Mouse (Mus musculus): Measurements from ENCODE around the gene Defb20. TPM values are rescaled to one million over a fixed set of nuclear protein-coding genes. Genes with fewer than 3 reads are reported as not detected.
"Not testable (repeated sequence)": the region's sequence is repeated elsewhere in the genome, so short reads cannot be mapped to it uniquely, and the experiment has no call there.

Gene Defb20
- polyA plus RNA-seq (2016; fragmentation: Nextera tagmentation; extraction: Ambion mirVana) = not detected in 2 replicates

DNA sequence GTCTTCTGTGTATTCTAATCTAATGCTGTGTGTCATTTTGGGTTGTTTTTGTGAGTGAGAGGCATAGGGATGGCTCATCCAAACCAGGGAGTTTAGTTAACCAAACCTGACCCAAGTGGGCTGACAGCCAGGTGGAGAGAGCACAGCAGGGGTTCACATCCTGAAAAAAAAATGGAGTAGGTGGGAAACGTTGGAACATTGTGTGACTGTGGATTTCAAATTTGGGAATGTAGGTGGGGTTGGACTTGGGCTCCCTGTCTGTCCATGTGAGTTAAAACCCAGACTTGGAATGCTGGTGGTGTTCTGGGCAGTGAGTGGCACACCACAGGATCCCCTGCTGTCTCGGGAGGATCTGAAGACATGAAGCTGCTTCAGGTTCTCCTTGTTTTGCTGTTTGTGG is at the start of gene Defb20:
Defb20 (plus strand) TSS at position 301 of the 400 bp plus-strand sequence.
- no peak within 1 kb of the TSS for H3K4me3 ChIP-seq (replicated peaks)
- 62% methylated on average over 2 of the region's 2 CpGs for WGBS
- H3K9me3 ChIP-seq = no peaks in the 10 kb centered on the region
- H3K36me3 ChIP-seq (replicated peaks) = no peaks in the 10 kb centered on the region
- no peak within 1 kb of the TSS for H3K27ac ChIP-seq
- H3K4me2 ChIP-seq = no peak within 1 kb of the TSS
- ATAC-seq (ENCODE audit: low FRiP score) = no peak
- H3K27me3 ChIP-seq = no peaks in the 10 kb centered on the region
- H3K9ac ChIP-seq = no peak within 1 kb of the TSS
- H3K4me1 ChIP-seq = no peaks in the 10 kb centered on the region

DNA sequence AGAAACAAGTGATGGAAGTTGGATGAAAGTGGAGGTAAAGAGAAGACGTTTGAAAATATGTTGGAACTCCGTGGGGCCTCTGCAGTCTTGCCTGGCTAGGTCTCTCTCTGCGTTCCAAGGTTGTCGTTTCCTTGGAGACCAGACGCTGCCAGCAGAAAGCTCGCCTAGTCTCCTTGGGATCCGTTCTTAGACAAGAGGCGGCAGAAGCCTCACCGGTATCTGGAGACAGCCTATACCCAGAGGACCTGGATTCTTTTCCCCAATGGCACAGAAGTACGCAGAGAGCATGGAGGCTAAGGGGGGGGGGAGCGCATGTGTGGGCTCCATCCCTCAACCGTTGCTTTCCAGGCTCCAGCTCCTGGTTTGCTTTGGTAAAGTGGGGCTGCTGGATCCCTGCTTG is 49.4 kb upstream of the Defb20 start:
- Histone ChIP-seq H3K36me3 (replicated peaks) (no peaks in the 10 kb centered on the region), H3K4me3 (replicated peaks) (no peak overlapping the region), H3K4me2 (peak overlapping the region; percentile 35), H3K27me3 (no peaks in the 10 kb centered on the region), H3K9me3 (no peaks in the 10 kb centered on the region), H3K27ac (no peak overlapping the region), H3K4me1 (peaks cover 11% of the 10 kb centered on the region), H3K9ac (peak overlapping the region; percentile 3; the same call in 1 of the 2 replicates)
- no peak for ATAC-seq (ENCODE audit: low FRiP score)
- WGBS = 3% methylated on average over 12 of the region's 12 CpGs

DNA sequence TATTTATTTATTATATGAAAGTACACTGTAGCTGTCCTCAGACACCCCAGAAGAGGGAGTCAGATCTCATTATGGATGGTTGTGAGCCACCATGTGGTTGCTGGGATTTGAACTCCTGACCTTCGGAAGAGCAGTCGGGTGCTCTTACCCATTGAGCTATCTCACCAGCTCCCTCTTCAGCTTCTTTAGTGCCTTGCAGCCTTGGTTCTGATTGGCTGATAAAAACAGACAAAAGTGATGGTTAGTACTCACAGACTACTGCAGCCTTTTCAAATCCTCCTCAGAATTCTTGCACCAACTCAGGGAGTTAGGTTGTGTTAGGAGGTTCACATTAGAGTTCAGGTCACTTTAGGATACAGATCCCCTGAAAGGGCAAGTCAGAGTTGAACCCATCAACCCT is 48.4 kb upstream of the Defb20 start:
- 0 out of 2 replicates have a peak, but pooled peaks have one; percentile 27 for ATAC-seq (ENCODE audit: low FRiP score)
- H3K27ac ChIP-seq; H3K4me2 ChIP-seq; H3K27me3 ChIP-seq; H3K36me3 ChIP-seq (replicated peaks); H3K9me3 ChIP-seq; H3K9ac ChIP-seq; H3K4me3 ChIP-seq (replicated peaks): not testable (repeated sequence)
- 94% methylated on average over 2 of the region's 2 CpGs for WGBS
- H3K4me1 ChIP-seq = peaks cover 11% of the 10 kb centered on the region

DNA sequence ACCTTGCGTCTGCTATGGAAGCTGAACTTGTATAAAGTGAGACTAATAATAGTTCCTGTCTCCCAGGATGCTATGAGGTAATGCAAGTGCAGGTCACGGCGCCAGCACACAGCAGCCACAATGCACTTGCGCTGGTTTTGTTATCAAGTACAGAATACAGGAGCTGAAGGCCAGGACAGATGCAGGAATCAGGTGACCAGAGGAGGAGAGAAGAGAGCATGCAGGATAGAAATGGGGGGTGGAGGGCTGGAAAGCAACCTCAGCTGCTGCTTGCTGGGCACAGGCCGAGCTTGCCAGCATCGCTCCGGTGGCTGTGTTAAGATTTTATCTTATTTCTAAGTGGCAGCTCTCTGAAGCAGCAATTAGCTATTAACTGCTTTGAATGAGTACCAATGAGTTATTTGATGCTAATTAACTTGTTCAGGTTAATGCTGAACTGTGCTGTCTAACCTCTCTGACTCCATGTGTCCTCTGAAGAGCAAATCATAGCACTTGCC is 40.4 kb upstream of the Defb20 start:
- H3K4me2 ChIP-seq = no peak overlapping the region
- no peak overlapping the region for H3K9ac ChIP-seq
- WGBS = 72% methylated on average over 7 of the region's 7 CpGs
- H3K9me3 ChIP-seq = no peaks in the 10 kb centered on the region
- no peaks in the 10 kb centered on the region; the same call in 1 of the 2 replicates for H3K27me3 ChIP-seq
- peak overlapping the region; percentile 56; the same call in 1 of the 2 replicates for H3K27ac ChIP-seq
- H3K4me3 ChIP-seq (replicated peaks) = no peak overlapping the region
- H3K4me1 ChIP-seq = peaks cover 10% of the 10 kb centered on the region
- no peaks in the 10 kb centered on the region for H3K36me3 ChIP-seq (replicated peaks)
- peak; percentile 44; the same call in 1 of the 2 replicates for ATAC-seq (ENCODE audit: low FRiP score)

DNA sequence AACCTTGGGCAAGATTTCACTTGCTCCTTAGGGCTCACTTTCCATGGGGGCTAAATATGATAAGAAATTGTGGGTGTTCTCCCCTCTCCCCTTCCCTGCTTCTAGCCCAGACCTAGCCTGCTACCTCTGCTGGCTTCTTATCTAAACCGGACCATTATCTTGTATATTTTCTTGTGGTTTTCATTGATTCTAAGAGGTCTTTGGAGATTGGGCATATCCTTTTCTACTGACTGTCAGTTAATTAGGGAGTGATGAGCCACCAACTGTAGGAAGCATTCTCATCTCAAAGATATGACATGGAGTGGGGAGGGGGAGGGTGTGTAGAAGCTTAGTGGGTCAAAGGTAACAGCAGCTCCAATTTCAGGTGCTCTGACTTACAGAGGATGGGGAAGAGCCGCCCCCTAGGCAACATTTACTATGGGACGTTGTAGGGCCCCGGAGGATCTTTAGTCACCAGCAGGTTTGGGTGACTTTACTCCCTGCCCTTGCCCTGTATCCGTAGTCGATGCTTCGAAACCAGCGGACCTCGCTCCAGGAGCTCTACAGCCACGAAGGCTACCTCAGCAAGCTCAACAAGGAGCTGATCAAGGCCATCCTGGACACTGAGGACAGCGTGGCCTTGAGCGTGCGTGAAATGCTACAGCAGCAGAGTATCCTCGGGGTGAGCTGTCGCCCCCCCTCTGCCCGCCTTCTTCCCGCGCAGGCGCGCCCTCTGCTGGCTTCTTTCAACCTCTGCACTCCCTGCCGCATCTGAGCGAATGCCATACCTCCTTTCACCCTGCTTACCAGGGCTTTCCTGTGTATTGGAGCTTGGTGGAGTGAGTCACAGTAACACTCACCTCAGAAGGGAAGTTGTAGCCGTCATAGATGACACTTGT is 39.6 kb upstream of the Defb20 start:
- H3K36me3 ChIP-seq (replicated peaks) = no peaks in the 10 kb centered on the region
- WGBS = 4% methylated on average over 22 of the region's 23 CpGs
- H3K9me3 ChIP-seq = no peaks in the 10 kb centered on the region
- peaks cover 10% of the 10 kb centered on the region for H3K4me1 ChIP-seq
- peak overlapping the region; percentile 61 for H3K4me2 ChIP-seq
- H3K27me3 ChIP-seq = no peaks in the 10 kb centered on the region; the same call in 1 of the 2 replicates
- no peak overlapping the region for H3K27ac ChIP-seq
- peak overlapping the region; percentile 57; the same call in 1 of the 2 replicates for H3K9ac ChIP-seq
- peak; percentile 86 for ATAC-seq (ENCODE audit: low FRiP score)
- peak overlapping the region; percentile 30 for H3K4me3 ChIP-seq (replicated peaks)

DNA sequence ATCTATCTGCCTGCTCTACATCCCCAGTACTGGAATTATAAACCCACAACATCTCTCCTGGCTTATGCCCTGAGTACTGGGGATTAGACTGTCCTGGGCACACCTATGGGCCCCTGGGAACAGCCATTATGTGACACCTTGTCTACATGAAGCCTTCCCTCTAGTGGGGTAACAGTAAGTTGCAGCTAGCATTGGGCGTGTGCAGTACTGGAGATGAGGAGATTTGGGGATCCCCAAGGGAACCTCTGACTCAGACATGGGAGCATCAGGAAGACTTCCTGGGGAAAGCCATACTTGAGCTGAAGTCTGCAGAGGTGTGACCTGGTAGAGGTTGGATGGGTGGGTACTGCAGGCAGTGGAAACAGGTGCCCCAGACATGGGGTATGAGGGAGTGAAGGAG is 37.9 kb upstream of the Defb20 start:
- H3K9me3 ChIP-seq = no peaks in the 10 kb centered on the region
- H3K9ac ChIP-seq = no peak overlapping the region
- H3K27me3 ChIP-seq = no peaks in the 10 kb centered on the region; the same call in 1 of the 2 replicates
- H3K27ac ChIP-seq = no peak overlapping the region
- peaks cover 10% of the 10 kb centered on the region for H3K4me1 ChIP-seq
- H3K36me3 ChIP-seq (replicated peaks) = no peaks in the 10 kb centered on the region
- no peak for ATAC-seq (ENCODE audit: low FRiP score)
- H3K4me2 ChIP-seq = no peak overlapping the region
- 46% methylated on average over 1 of the region's 1 CpGs for WGBS
- H3K4me3 ChIP-seq (replicated peaks) = no peak overlapping the region

DNA sequence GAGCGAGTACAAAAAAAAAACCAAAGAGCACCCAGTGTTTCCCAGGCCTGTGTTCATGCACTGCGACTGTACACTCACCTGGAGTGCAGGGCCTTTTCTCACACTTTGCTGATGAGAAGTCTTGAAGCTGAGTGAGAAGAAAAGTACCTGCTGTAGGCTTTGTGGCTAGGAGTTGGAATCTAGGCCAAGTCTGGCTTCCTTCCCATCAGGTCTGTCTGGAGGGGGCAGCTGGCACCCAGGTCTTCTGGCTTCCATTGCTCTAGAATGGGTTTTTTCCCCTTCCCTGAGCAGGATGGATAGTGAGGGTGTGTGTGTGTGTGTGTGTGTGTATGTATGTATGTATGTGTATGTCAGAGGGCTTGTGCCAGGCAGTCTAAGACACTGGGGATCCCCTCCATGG is 37.0 kb upstream of the Defb20 start:
- Histone ChIP-seq H3K9me3 (no peaks in the 10 kb centered on the region), H3K27me3 (no peaks in the 10 kb centered on the region; the same call in 1 of the 2 replicates), H3K36me3 (replicated peaks) (no peaks in the 10 kb centered on the region), H3K4me2 (no peak overlapping the region), H3K4me3 (replicated peaks) (no peak overlapping the region), H3K4me1 (peaks cover 10% of the 10 kb centered on the region), H3K9ac (no peak overlapping the region), H3K27ac (no peak overlapping the region)
- WGBS = 89% methylated on average over 2 of the region's 2 CpGs
- no peak for ATAC-seq (ENCODE audit: low FRiP score)

DNA sequence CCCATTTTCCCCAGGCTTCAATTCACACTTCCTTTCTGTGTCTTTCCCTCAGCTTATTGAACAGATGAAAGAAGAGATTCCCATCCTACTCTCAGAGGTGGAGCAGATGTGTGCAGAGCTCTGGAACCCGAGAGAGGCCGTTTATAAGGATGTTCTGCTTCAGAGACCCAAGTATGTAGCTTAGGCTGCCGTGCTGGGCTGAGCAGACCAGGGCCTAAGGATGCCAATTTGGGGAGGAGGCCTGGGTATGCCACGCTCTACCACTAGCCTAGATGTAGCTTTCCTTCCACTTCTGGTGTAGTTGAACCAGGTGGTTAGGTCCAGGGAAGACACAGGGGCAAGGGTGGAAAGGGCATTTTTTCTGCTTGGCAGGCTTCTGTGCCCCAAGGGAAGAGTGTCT is 34.5 kb upstream of the Defb20 start:
- Histone ChIP-seq H3K9me3 (no peaks in the 10 kb centered on the region), H3K27ac (no peak overlapping the region), H3K27me3 (no peaks in the 10 kb centered on the region), H3K4me1 (peaks cover 1% of the 10 kb centered on the region), H3K36me3 (replicated peaks) (no peaks in the 10 kb centered on the region), H3K4me3 (replicated peaks) (no peak overlapping the region), H3K4me2 (no peak overlapping the region), H3K9ac (no peak overlapping the region)
- 81% methylated on average over 4 of the region's 4 CpGs for WGBS
- no peak for ATAC-seq (ENCODE audit: low FRiP score)

DNA sequence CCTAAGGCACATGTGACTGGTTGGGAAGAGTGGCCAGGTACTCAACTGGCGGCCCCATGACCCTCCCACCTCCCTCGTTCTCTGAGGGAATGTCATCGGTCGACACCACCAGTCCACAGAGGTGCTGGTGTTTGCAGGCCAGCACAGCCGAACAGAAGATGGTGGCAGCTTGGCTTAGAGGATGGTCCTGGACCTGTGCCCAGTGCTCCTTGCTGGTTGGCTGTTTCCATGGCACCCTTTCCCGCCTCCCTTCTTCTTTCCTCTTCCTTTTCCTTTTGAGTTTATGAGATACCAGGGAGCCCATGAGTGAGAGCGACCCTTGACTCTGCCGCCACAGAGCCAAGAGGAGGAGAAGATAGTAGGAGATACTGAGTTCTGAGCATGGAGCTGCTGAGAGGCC is 33.6 kb upstream of the Defb20 start:
- H3K4me3 ChIP-seq (replicated peaks) = no peak overlapping the region
- no peaks in the 10 kb centered on the region for H3K36me3 ChIP-seq (replicated peaks)
- H3K9ac ChIP-seq = no peak overlapping the region
- H3K27me3 ChIP-seq = no peaks in the 10 kb centered on the region
- H3K4me1 ChIP-seq = no peaks in the 10 kb centered on the region
- no peak for ATAC-seq (ENCODE audit: low FRiP score)
- 85% methylated on average over 8 of the region's 8 CpGs for WGBS
- H3K9me3 ChIP-seq = no peaks in the 10 kb centered on the region
- H3K4me2 ChIP-seq = no peak overlapping the region
- H3K27ac ChIP-seq = no peak overlapping the region

DNA sequence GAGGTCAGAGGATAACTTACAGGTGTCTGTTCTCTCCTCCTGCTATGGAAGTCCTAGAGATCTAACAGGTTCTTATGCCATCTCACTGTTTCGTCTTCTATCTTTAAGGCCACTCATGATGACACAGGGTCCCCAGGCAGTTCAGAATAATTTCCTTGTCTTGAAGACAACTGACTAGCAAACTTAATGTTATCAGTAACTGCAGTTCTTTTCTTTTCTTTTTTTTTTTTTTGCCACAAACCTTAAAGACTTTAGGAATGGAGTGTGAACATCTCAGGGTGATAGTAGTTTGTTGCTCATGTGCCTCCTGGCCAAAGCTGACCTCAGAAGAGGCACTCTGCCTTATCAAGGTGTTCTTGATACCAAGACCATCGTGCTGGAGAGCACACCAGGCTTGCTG is 30.2 kb upstream of the Defb20 start:
- no peaks in the 10 kb centered on the region for H3K36me3 ChIP-seq (replicated peaks)
- H3K9me3 ChIP-seq = no peaks in the 10 kb centered on the region
- no peak overlapping the region for H3K4me2 ChIP-seq
- H3K27ac ChIP-seq = no peak overlapping the region
- no peak overlapping the region for H3K4me3 ChIP-seq (replicated peaks)
- no peak overlapping the region for H3K9ac ChIP-seq
- no peaks in the 10 kb centered on the region for H3K27me3 ChIP-seq
- 66% methylated on average over 2 of the region's 2 CpGs for WGBS
- H3K4me1 ChIP-seq = no peaks in the 10 kb centered on the region
- no peak for ATAC-seq (ENCODE audit: low FRiP score)

DNA sequence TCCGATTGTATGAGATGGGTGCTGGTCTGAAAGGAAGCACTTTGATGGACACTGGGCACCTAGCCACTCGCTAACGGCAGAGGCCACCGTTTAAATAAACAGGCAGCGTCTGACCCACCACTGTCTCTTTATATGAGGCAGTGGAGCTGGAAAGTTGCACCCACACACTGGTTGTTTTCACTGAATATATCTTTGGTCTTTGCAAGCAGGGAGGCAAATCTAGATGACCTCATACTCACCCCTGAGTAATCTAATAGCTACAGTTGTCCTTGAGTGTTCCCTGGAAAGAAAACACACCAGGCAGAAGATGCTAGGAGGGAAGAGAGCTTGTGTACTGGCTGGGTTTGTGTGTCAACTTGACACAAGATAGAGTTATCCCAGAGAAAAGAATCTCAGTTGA is 29.4 kb upstream of the Defb20 start:
- Histone ChIP-seq H3K9ac (no peak overlapping the region), H3K4me1 (no peaks in the 10 kb centered on the region), H3K4me2 (no peak overlapping the region), H3K36me3 (replicated peaks) (no peaks in the 10 kb centered on the region), H3K27me3 (no peaks in the 10 kb centered on the region), H3K27ac (no peak overlapping the region), H3K9me3 (no peaks in the 10 kb centered on the region), H3K4me3 (replicated peaks) (no peak overlapping the region)
- WGBS = 59% methylated on average over 5 of the region's 5 CpGs
- ATAC-seq (ENCODE audit: low FRiP score) = no peak

DNA sequence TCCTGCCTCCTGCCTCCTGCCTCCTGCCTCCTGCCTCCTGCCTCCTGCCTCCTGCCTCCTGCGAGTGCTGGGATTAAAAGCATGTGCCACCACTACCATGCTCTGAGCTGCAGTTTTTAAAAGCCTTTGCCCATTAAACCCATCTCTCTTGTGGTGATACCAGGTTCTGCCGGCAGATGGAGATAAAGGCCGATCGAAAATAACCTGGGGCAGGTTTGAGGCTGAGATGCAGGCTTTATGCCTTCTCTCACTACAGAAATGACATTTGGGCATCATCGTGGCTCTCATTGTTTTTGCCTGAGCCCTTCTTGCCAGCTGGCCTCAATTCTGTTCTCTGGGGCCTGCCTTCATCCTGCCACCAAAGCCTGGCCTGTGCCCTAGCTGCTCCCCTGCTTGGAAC is 26.6 kb upstream of the Defb20 start:
- no peaks in the 10 kb centered on the region for H3K9me3 ChIP-seq
- no peaks in the 10 kb centered on the region for H3K27me3 ChIP-seq
- 2% methylated on average over 5 of the region's 5 CpGs for WGBS
- ATAC-seq (ENCODE audit: low FRiP score) = no peak
- H3K9ac ChIP-seq = no peak overlapping the region
- H3K4me2 ChIP-seq = no peak overlapping the region
- no peaks in the 10 kb centered on the region for H3K36me3 ChIP-seq (replicated peaks)
- H3K4me3 ChIP-seq (replicated peaks) = no peak overlapping the region
- no peaks in the 10 kb centered on the region for H3K4me1 ChIP-seq
- H3K27ac ChIP-seq = no peak overlapping the region
